In the genomic region with DNA sequence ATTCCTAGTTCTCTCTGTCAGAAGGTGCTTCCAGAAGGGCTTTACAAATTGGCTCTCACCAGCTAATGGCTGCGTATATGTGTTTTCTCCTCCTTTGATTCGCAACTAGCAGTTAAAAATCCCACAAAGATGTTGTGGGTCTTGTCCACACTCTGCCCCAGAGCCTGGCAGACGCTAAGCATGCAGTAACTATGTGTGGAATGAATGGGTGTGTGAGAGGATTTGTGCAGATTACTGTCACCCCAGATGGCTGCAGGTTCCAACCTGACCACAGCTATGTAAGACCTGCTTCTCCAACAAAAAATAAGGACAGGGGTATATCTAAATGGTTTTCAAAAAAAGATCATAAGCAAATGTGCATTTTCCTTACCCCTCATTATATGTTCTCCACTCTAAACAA, we compare ENCODE assay signal across 19 mouse cellular contexts.
"Had no signal": no experiment of that assay in that cellular context is flagged by ENCODE, and none has a peak within 500 bp of the region (broad histone marks: within the 10 kb centered on the region; RNA-seq: fewer than 3 reads in every experiment).

No protein-coding gene starts in this region.

- H3K27ac ChIP-seq: midbrain, embryonic 10.5 days; midbrain, embryonic 12.5 days; neural tube, embryonic 13.5 days; neural tube, embryonic 15.5 days had no signal

- H3K4me2 ChIP-seq: lung, embryonic 14.5 days; midbrain, embryonic 12.5 days; neural tube, embryonic 13.5 days; neural tube, embryonic 15.5 days had no signal

- H3K36me3 ChIP-seq: midbrain, embryonic 10.5 days; midbrain, embryonic 12.5 days; neural tube, embryonic 13.5 days; neural tube, embryonic 15.5 days had no signal

- H3K27me3 ChIP-seq: midbrain, embryonic 12.5 days; neural tube, embryonic 13.5 days; neural tube, embryonic 15.5 days had no signal

- H3K4me3 ChIP-seq: midbrain, embryonic 10.5 days; midbrain, embryonic 12.5 days; myocyte; neural tube, embryonic 13.5 days; neural tube, embryonic 15.5 days had no signal

- H3K9me3 ChIP-seq: midbrain, embryonic 10.5 days; midbrain, embryonic 12.5 days; neural tube, embryonic 13.5 days; neural tube, embryonic 15.5 days had no signal

- DNase-seq: lung, adult 18-20 months; lung, embryonic 14.5 days; lung, postnatal 10 days; lung, postnatal 4 days; midbrain, embryonic 14.5 days; retina, postnatal 1 day; right cerebral cortex, adult 18-20 months; right cerebral cortex, postnatal 25 days; right cerebral cortex, postnatal 4 days; spleen, adult 18-20 months; thymus, adult 18-20 months; thymus, postnatal 14 days; thymus, postnatal 36 days had no signal

- H3K9ac ChIP-seq: lung, embryonic 14.5 days; midbrain, embryonic 12.5 days; neural tube, embryonic 13.5 days; neural tube, embryonic 15.5 days had no signal

- ATAC-seq: midbrain, embryonic 16.5 days had no signal
